ENCODE assay signal across 12 mouse cellular contexts in genomic region chr15:99098493-99098861, GRCm38 (mm10). TPM values are rescaled to one million over a fixed set of nuclear protein-coding genes. Genes with fewer than 3 reads are reported as not detected.
A peak's percentile ranks its signal among the peaks of the same experiment; 100 is the strongest.
DNase-seq lines count a peak whose midpoint lies in the region; ATAC-seq lines count a peak whose summit lies in the region.
"Had no signal": no experiment of that assay in that cellular context is flagged by ENCODE, and none has a peak within 500 bp of the region (broad histone marks: within the 10 kb centered on the region; RNA-seq: fewer than 3 reads in every experiment).

No protein-coding gene starts in this region.

- H3K4me3 ChIP-seq in heart, embryonic 13.5 days = peak overlapping the region; percentile 49
- H3K4me3 ChIP-seq in embryonic facial prominence, embryonic 11.5 days (ENCODE audit: low read depth, low read length) = peak overlapping the region; percentile 34; the same call in 1 of the 2 replicates
- peak overlapping the region; percentile 41 for H3K4me3 ChIP-seq in intestine, embryonic 15.5 days (replicated peaks)

- H3K36me3 ChIP-seq in heart, embryonic 13.5 days = no peaks in the 10 kb centered on the region
- no peaks in the 10 kb centered on the region for H3K36me3 ChIP-seq in embryonic facial prominence, embryonic 11.5 days (replicated peaks; ENCODE audit: control insufficient read depth, insufficient read depth, low read depth, low read length)
- no peaks in the 10 kb centered on the region for H3K36me3 ChIP-seq in intestine, embryonic 15.5 days

- no peak for DNase-seq in heart, postnatal 4 days
- DNase-seq in embryonic facial prominence, embryonic 11.5 days (ENCODE audit: low spot score) = peak; percentile 27
- peak; percentile 64 for DNase-seq in neural tube, embryonic 10.5 days (ENCODE audit: extremely low spot score, low spot score)
- no peak for DNase-seq in spleen, adult 18-20 months
- DNase-seq in urinary bladder, postnatal 25 days (ENCODE audit: low spot score) = no peak
- DNase-seq: thymus, adult 18-20 months had no signal

- H3K4me2 ChIP-seq in heart, embryonic 13.5 days = peak overlapping the region; percentile 77
- peak overlapping the region; percentile 67; the same call in 1 of the 2 replicates for H3K4me2 ChIP-seq in embryonic facial prominence, embryonic 11.5 days (ENCODE audit: low read depth, low read length)
- peak overlapping the region; percentile 76 for H3K4me2 ChIP-seq in intestine, embryonic 15.5 days (replicated peaks)

- peaks cover 65% of the 10 kb centered on the region for H3K27me3 ChIP-seq in heart, embryonic 13.5 days (replicated peaks)
- H3K27me3 ChIP-seq in embryonic facial prominence, embryonic 11.5 days (ENCODE audit: control insufficient read depth, insufficient read depth, low read length) = peaks cover 53% of the 10 kb centered on the region
- H3K27me3 ChIP-seq in intestine, embryonic 15.5 days (replicated peaks) = peaks cover 56% of the 10 kb centered on the region
- H3K27me3 ChIP-seq: CH12.LX had no signal

- H3K4me1 ChIP-seq in heart, embryonic 13.5 days = peaks cover 47% of the 10 kb centered on the region
- peaks cover 21% of the 10 kb centered on the region for H3K4me1 ChIP-seq in embryonic facial prominence, embryonic 11.5 days (ENCODE audit: control insufficient read depth, insufficient read depth, low read length)
- peaks cover 41% of the 10 kb centered on the region for H3K4me1 ChIP-seq in intestine, embryonic 15.5 days (replicated peaks)

- H3K27ac ChIP-seq in heart, embryonic 13.5 days (replicated peaks) = no peak overlapping the region
- H3K27ac ChIP-seq in embryonic facial prominence, embryonic 11.5 days (replicated peaks; ENCODE audit: low read depth, low read length) = no peak overlapping the region
- no peak overlapping the region for H3K27ac ChIP-seq in intestine, embryonic 15.5 days

- no peak for ATAC-seq in heart, embryonic 13.5 days (ENCODE audit: extremely low read depth, insufficient number of reproducible peaks, low FRiP score, low TSS enrichment)
- ATAC-seq in embryonic facial prominence, embryonic 11.5 days (replicated peaks; ENCODE audit: insufficient number of reproducible peaks, low FRiP score, low TSS enrichment, low read depth) = no peak
- peak; percentile 7 for ATAC-seq in intestine, embryonic 15.5 days
- no peak for ATAC-seq in monocyte, adult 5-6 weeks (replicated peaks; ENCODE audit: insufficient number of reproducible peaks, low FRiP score, low TSS enrichment, poor library complexity, severe bottlenecking)

- no peaks in the 10 kb centered on the region for H3K9me3 ChIP-seq in heart, embryonic 13.5 days
- no peaks in the 10 kb centered on the region for H3K9me3 ChIP-seq in embryonic facial prominence, embryonic 11.5 days (replicated peaks; ENCODE audit: control insufficient read depth, low read length)
- no peaks in the 10 kb centered on the region for H3K9me3 ChIP-seq in intestine, embryonic 15.5 days

- peak overlapping the region; percentile 72 for H3K9ac ChIP-seq in heart, embryonic 13.5 days
- no peak overlapping the region for H3K9ac ChIP-seq in embryonic facial prominence, embryonic 11.5 days (replicated peaks; ENCODE audit: low read length)
- peak overlapping the region; percentile 24; the same call in 1 of the 2 replicates for H3K9ac ChIP-seq in intestine, embryonic 15.5 days

- WGBS in heart, embryonic 13.5 days = 3% methylated on average over 9 of the region's 9 CpGs
- WGBS in embryonic facial prominence, embryonic 11.5 days = 2% methylated on average over 9 of the region's 9 CpGs
- WGBS in intestine, embryonic 15.5 days = 3% methylated on average over 9 of the region's 9 CpGs

RNA-seq across cellular contexts. Expression of gene Dnajc22, which starts 5.5 kb away (rescaled TPM):
- polyA plus RNA-seq in heart, embryonic 13.5 days (2015; fragmentation: Nextera tagmentation; extraction: Ambion mirVana) = 1.0 and 1.8 TPM in 2 replicates
- total RNA-seq in heart, postnatal 4 days (2021) = 1 to 10 TPM in 1 of 2 experiments, under 1 TPM in 1; 0.79 to 1.2 TPM
- polyA plus RNA-seq in embryonic facial prominence, embryonic 11.5 days (2014; fragmentation: Nextera tagmentation; extraction: Ambion mirVana) = 0.18 and 0.56 TPM in 2 replicates
- 37.4 and 39.0 TPM in 2 replicates for polyA plus RNA-seq in intestine, embryonic 15.5 days (2015; fragmentation: Nextera tagmentation; extraction: Ambion mirVana)
- not detected in 3 replicates for total RNA-seq in monocyte, adult 5-6 weeks (2017)
- total RNA-seq: left cerebral cortex, adult 18-20 months had no signal

RNA-seq across cellular contexts. Expression of gene C1ql4, which starts 10.9 kb away (rescaled TPM):
- 0.16 and 0.25 TPM in 2 replicates for polyA plus RNA-seq in heart, embryonic 13.5 days (2015; fragmentation: Nextera tagmentation; extraction: Ambion mirVana)
- under 1 TPM in 1 of 2 experiments, not detected in 1; 0.19 TPM for total RNA-seq in heart, postnatal 4 days (2021)
- 1.0 and 1.1 TPM in 2 replicates for polyA plus RNA-seq in embryonic facial prominence, embryonic 11.5 days (2014; fragmentation: Nextera tagmentation; extraction: Ambion mirVana)
- polyA plus RNA-seq in intestine, embryonic 15.5 days (2015; fragmentation: Nextera tagmentation; extraction: Ambion mirVana) = 0.09 TPM in 1 of 2 replicates, not detected in the other
- not detected in 3 replicates for total RNA-seq in monocyte, adult 5-6 weeks (2017)
- total RNA-seq: CH12.LX; left cerebral cortex, adult 18-20 months had no signal
- polyA plus RNA-seq: cortical plate, adult 2 months had no signal

RNA-seq across cellular contexts. Expression of gene Troap, which starts 24.1 kb away (rescaled TPM):
- polyA plus RNA-seq in heart, embryonic 13.5 days (2015; fragmentation: Nextera tagmentation; extraction: Ambion mirVana) = 27.1 and 27.8 TPM in 2 replicates
- 10 to 100 TPM; 17.8 to 18.7 TPM for total RNA-seq in heart, postnatal 4 days (2021)
- polyA plus RNA-seq in embryonic facial prominence, embryonic 11.5 days (2014; fragmentation: Nextera tagmentation; extraction: Ambion mirVana) = 20.6 and 23.8 TPM in 2 replicates
- 24.7 and 25.4 TPM in 2 replicates for polyA plus RNA-seq in intestine, embryonic 15.5 days (2015; fragmentation: Nextera tagmentation; extraction: Ambion mirVana)
- 2.3 to 3.6 TPM in 2 of 3 replicates, not detected in the other for total RNA-seq in monocyte, adult 5-6 weeks (2017)
- total RNA-seq: left cerebral cortex, adult 18-20 months had no signal

RNA-seq across cellular contexts. Expression of gene Spats2, which starts 27.2 kb away (rescaled TPM):
- 31.8 and 34.5 TPM in 2 replicates for polyA plus RNA-seq in heart, embryonic 13.5 days (2015; fragmentation: Nextera tagmentation; extraction: Ambion mirVana)
- 10 to 100 TPM; 24.8 to 28.3 TPM for total RNA-seq in heart, postnatal 4 days (2021)
- 59.6 and 68.5 TPM in 2 replicates for polyA plus RNA-seq in embryonic facial prominence, embryonic 11.5 days (2014; fragmentation: Nextera tagmentation; extraction: Ambion mirVana)
- 26.6 and 34.7 TPM in 2 replicates for polyA plus RNA-seq in intestine, embryonic 15.5 days (2015; fragmentation: Nextera tagmentation; extraction: Ambion mirVana)
- not detected in 3 replicates for total RNA-seq in monocyte, adult 5-6 weeks (2017)

RNA-seq across cellular contexts. Expression of gene Prph, which starts 43.5 kb away (rescaled TPM):
- polyA plus RNA-seq in heart, embryonic 13.5 days (2015; fragmentation: Nextera tagmentation; extraction: Ambion mirVana) = 0.56 and 1.7 TPM in 2 replicates
- total RNA-seq in heart, postnatal 4 days (2021) = 1 to 10 TPM in 1 of 2 experiments, under 1 TPM in 1; 0.60 to 1.3 TPM
- polyA plus RNA-seq in embryonic facial prominence, embryonic 11.5 days (2014; fragmentation: Nextera tagmentation; extraction: Ambion mirVana) = 17.1 and 20.6 TPM in 2 replicates
- polyA plus RNA-seq in intestine, embryonic 15.5 days (2015; fragmentation: Nextera tagmentation; extraction: Ambion mirVana) = 46.9 and 48.1 TPM in 2 replicates
- 1.1 TPM in 1 of 3 replicates, not detected in the others for total RNA-seq in monocyte, adult 5-6 weeks (2017)

Comparison
In these comparisons a context has a peak if more than half of its experiments do, and no peak if none do; other contexts are left out.
1. DNase-seq: peak in embryonic facial prominence, embryonic 11.5 days (single experiment) and neural tube, embryonic 10.5 days (single experiment); none in heart, postnatal 4 days (single experiment), spleen, adult 18-20 months (0 of 2) and urinary bladder, postnatal 25 days (single experiment).
2. RNA of gene Dnajc22, which starts 5.5 kb away (polyA plus RNA-seq): 37.4 to 39.0 TPM in intestine, embryonic 15.5 days; 1.0 to 1.8 TPM in heart, embryonic 13.5 days and 0.18 to 0.56 TPM in embryonic facial prominence, embryonic 11.5 days; every median in the first group is over 10 times any median in the second.
3. Peak in every context shown above with its lines, with median percentiles within 50 percentile points of each other: H3K4me2 ChIP-seq and H3K4me3 ChIP-seq.